Mouse (Mus musculus) olfactory bulb, adult 2 months (tissue): ENCODE data around the gene Car10. TPM values are rescaled to one million over a fixed set of nuclear protein-coding genes. Genes with fewer than 3 reads are reported as not detected.
A peak's percentile ranks its signal among the peaks of the same experiment; 100 is the strongest.

Source experiments
- H3K27ac ChIP-seq: fragments of 200-500 bp; 2 replicates; pipeline ENCODE4 v1.5.1; 2012; ENCODE audit warnings: low read depth, low read length; ENCODE audit not compliant: insufficient read depth
- H3K4me1 ChIP-seq: fragments of 200-500 bp; 2 replicates; pipeline ENCODE4 v1.6.1; 2012; ENCODE audit warnings: low read length; ENCODE audit not compliant: control insufficient read depth, insufficient read depth
- H3K4me3 ChIP-seq: fragments of 200-500 bp; 2 replicates; pipeline ENCODE4 v1.5.1; 2012; ENCODE audit warnings: mild to moderate bottlenecking, low read depth, low read length, moderate library complexity; ENCODE audit not compliant: insufficient read depth
- CTCF ChIP-seq: fragments of 200-500 bp; IDR thresholded peaks from 2 replicates; pipeline ENCODE4 v1.5.1; 2012; ENCODE audit warnings: low read depth, mild to moderate bottlenecking, low read length, moderate library complexity; ENCODE audit not compliant: insufficient read depth
- POLR2A ChIP-seq: fragments of 200-500 bp; IDR thresholded peaks from 2 replicates; pipeline ENCODE4 v1.6.1; 2012; ENCODE audit warnings: mild to moderate bottlenecking, low read depth, low read length, moderate library complexity; ENCODE audit not compliant: insufficient read depth
- WGBS: fragments of 180-500 bp; shearing (Covaris S2); methylation state at CpG from one replicate; pipeline ENCODE4 v1.1.7; 2018; 5-methylcytosine and 5-hydroxymethylcytosine counted together
- polyA plus RNA-seq: library from polyadenylated mRNA; stranded (reverse); fragments of >200 nt; gene quantifications from 2 replicates; pipeline ENCODE4 v1.2.4, GENCODE M21; 2012; ENCODE audit warnings: low replicate concordance; ENCODE audit not compliant: missing spikeins, insufficient read depth, insufficient read length

The Car10 gene
- not detected in 2 replicates for polyA plus RNA-seq

DNA sequence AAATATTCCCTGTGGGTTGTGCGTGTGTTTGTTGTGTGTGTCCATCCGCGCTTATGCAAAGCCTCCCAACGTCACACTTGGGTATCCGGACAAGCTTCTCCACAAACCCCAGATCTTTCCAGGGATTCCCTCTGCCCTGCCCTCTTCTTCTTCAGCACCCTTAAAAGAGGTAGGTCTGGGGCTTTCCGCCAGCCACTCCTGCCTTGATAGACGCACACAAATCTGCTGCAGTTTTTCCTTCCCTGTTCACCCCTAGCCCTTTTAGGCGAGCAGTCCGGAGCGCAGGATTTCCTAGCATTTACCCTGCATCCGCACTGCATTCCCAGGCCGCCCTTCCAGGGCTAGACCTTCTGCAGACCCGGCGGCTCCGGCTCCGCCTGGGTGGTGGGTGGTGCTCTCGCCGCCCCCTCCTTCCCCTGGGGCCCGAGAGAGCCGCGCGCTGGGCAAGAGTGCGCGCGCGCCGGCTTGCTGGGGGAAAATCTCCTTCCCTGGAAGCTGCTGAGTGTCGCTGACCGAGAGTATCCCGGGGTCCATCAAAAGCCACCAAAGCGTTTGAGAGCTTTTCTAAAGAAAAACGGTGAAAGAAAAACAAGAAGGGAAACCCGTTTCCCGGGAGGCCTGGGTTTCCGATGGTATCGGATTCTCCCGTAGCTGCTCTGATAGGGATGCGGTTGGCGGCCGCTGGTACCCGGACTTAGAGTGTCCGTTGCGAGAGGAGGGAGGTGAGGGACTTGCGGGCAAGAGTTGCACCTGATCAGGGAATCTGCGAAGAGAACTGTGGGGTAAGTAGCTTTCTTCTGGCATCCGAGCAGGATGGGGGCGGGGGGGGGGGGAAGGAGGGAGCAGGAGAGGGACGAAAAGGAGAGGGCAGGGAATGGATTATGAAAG lies at the start of gene Car10:
TSS of gene Car10 (plus strand) at position 88 of the 888 bp plus-strand sequence.
- Histone ChIP-seq H3K4me1 (peaks cover 8% of the 10 kb centered on the region), H3K4me3 (peak within 1 kb of the TSS; percentile 53), H3K27ac (peak within 1 kb of the TSS; percentile 58)
- WGBS = under 1% methylated on average over 47 of the region's 48 CpGs
- 0 out of 2 replicates have a peak, but pooled peaks have one; percentile 34 for TF ChIP-seq POLR2A
- no peak for TF ChIP-seq CTCF

DNA sequence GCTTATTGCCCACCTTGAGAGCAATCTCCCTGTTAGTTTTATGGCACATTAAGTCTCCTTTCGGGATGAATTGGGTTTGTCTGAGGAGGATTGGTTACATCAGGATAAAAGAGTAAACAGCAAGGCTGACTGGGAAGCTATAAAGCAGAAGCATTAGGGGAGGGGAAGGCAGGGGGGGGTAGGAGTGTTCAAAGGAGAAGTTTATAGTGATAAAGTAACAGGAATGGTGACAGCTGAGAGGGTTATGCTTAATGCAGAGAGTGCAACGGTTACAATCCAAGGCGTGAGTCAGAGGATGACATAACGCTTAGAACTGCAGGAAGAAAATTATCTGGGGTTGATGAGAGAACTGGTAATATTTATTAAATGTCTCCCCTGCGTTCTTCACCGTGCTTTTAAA lies 32.8 kb upstream of the Car10 start:
- no peaks in the 10 kb centered on the region for H3K4me1 ChIP-seq
- no peak overlapping the region for H3K4me3 ChIP-seq
- H3K27ac ChIP-seq = no peak overlapping the region
- 36% methylated on average over 6 of the region's 6 CpGs for WGBS
- TF ChIP-seq POLR2A (no peak), CTCF (no peak)

DNA sequence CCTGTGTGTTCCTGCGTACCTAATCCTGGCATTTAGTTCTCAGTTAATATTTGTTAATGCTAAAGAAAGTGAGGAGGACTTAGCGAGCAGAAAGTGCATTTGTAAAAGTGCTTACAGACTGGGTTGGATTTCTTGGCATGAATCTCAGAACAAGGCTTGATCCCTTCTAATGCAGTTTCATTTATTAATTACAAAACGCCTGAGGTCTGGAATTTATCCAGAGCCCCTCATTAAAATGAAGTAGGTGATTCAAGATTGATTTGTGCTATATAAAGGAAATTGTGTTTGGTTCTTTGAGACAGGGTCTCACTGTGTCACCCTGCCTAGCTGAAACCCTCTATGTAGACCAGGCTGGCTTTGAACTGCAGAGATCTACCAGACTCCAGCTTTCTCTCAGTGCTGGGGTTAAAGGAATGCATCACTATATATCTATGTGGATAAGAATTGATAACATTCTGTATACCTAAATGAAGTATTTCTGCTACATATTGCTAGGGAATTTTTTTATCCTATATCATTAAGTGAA lies 32.1 kb upstream of the Car10 start:
- no peak overlapping the region for H3K4me3 ChIP-seq
- TF ChIP-seq CTCF = no peak
- no peak for TF ChIP-seq POLR2A
- WGBS = 75% methylated on average over 3 of the region's 3 CpGs
- no peak overlapping the region for H3K27ac ChIP-seq
- H3K4me1 ChIP-seq = no peaks in the 10 kb centered on the region

DNA sequence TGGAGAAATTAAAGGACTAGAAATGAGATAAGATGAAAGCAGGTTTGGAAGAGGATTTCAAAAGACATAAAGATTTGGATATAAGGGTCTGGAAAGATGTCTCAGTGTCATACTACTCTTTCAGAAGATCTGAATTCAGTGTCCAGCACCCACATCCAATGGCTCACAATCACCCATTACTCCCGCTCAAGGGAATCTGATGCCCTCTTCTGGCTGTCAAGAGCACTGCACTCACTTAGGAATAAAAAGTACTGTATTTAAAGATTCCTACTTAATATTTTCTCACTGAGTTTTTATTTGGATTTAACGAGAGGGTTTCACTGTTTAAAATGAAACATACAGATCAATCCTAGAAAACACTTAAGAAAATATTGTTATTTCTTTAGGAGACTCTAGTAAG lies 2.2 kb upstream of the Car10 start:
- WGBS = 31% methylated on average over 2 of the region's 2 CpGs
- no peak for TF ChIP-seq POLR2A
- no peak for TF ChIP-seq CTCF
- Histone ChIP-seq H3K4me1 (peaks cover 5% of the 10 kb centered on the region), H3K4me3 (no peak overlapping the region), H3K27ac (no peak overlapping the region)

DNA sequence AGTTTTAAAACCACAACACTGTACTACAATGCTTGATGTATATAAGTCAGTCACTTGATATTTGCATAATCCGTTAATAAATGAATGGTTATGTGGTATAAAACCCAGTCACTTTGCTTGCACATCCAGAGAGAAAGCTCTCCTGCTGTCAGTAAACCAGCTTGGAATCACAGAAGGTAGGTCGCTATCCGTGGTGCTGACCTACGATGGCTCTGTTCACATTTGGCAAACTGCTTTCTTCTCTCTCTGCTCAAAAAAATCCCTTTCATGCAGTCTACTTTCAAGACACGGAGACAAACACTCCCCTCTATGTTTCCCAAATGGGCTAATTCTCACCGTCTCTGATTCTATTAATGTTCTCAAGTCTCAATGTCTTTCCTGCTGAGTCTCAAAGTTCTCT lies 827 bp upstream of the Car10 start:
- WGBS = under 1% methylated on average over 6 of the region's 6 CpGs
- TF ChIP-seq CTCF (no peak), POLR2A (no peak)
- Histone ChIP-seq H3K4me3 (peak overlapping the region; percentile 53), H3K27ac (no peak overlapping the region), H3K4me1 (peaks cover 5% of the 10 kb centered on the region)

DNA sequence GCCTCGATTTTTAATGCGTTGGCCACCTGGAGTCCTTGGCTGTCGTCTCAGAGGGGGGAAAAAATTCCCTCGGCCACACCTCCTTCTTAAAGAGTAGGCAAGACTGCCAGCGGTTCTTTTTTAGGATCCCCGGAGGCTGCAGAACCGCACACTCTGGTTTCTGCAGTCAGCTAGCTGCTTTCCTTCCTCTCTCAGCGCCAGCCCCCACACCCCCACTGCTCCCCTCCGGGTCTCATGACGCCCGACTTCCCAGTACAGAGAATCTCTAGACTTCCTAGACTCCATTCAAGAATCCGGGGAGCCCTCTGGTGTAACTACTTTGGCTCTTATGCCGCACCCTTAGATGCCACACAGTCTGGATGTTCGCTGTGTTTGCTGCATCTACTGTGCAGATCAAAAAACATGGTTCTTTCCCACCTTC lies 387 bp upstream of the Car10 start:
- Histone ChIP-seq H3K4me3 (peak overlapping the region; percentile 53), H3K4me1 (peaks cover 8% of the 10 kb centered on the region), H3K27ac (peak overlapping the region; percentile 58)
- WGBS = under 1% methylated on average over 14 of the region's 14 CpGs
- TF ChIP-seq CTCF (no peak), POLR2A (no peak)

DNA sequence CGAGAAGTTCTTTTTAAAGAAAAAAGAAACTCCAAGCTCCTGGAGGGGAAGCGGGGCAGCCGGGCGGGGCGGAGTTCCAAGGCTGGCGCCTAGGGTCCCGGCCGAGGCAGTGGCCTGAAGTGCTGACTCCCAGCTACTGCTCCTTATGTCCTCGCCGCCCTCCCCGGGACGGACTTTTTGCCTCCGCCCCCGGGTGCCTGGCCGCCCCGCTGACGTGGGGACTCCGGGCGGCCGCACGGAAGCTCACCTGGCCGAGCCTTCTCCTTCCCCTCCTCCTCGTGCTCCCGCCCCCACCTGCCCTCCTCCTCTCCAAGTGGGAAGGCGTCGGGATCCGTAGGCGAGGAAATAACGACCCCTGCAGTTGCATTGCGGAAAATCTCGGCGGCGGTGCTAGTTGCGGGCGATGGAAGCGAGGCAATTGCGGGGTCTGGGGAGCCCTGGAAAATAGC lies 1.1 kb downstream of the Car10 start:
- Histone ChIP-seq H3K4me3 (peak overlapping the region; percentile 53), H3K27ac (no peak overlapping the region), H3K4me1 (peaks cover 8% of the 10 kb centered on the region)
- TF ChIP-seq CTCF (0 out of 2 replicates have a peak, but pooled peaks have one; percentile 36), POLR2A (no peak)
- WGBS = under 1% methylated on average over 37 of the region's 37 CpGs

DNA sequence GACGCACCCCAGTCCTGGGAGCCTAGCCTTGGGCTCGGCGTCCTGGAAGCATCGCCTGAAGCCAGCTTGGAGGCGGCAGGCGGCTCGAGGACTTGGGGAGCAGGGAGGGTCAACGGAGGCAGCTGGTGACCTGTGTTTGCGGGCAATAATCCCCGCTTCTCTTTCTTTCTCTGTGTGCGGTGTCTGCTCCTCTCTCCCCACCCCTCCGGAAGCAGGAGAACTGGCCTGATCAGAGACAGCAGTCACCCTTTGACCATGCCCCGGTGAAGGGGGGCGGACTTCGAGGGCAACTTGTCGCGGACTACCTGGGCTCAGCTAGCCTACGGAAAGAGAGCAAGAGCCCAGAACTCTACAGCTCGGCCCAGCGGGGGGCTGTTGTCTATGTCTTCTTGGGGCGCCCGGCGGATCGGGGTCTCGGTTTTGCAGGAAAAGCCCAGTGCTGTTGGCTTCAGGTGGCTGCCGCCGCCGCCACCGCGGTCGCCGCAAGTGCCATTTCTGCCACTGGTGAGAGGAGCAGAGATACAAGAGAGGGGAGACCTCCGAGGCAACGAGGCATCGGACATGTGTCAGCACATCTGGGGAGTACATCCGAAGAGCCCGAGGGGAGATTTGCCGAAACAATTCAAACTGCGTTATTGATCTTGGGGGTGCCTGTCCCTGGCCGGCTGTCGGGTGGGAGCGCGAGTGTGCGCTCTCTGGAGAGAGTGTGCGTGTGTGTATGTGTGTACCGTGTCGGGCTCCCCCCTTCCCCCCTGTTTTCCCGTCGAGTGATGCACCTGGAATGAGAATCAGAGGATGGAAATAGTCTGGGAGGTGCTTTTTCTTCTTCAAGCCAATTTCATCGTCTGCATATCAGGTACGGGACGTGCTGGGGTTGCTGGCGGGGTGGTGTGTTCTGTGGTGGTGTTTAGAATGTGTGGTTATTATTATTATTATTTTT lies 1.9 kb downstream of the Car10 start:
- no peak for TF ChIP-seq POLR2A
- TF ChIP-seq CTCF = no peak
- peaks cover 8% of the 10 kb centered on the region for H3K4me1 ChIP-seq
- H3K27ac ChIP-seq = no peak overlapping the region
- 1% methylated on average over 53 of the region's 53 CpGs for whole genome bisulfite sequencing
- H3K4me3 ChIP-seq = peak overlapping the region; percentile 53
